Mouse (Mus musculus): ENCODE measurements around the gene Krt83. TPM values are rescaled to one million over a fixed set of nuclear protein-coding genes. Genes with fewer than 3 reads are reported as not detected.

Gene Krt83
- total RNA-seq, 2 experiments from 2014 or later = not detected

GRCm38 (mm10) chr15:101479007-101479665, 12.2 kb downstream of the Krt83 start:
- peak; percentile 29 for DNase-seq (ENCODE audit: low spot score)

- no peak for DNase-seq (ENCODE audit: low spot score)
Observed at GRCm38 (mm10) chr15:101472952-101473528, 18.3 kb downstream of the Krt83 start, which contains the start of gene Krt86. Gene Krt86, plus strand, starts transcription at chr15:101473478.

GRCm38 (mm10) chr15:101469093-101469492, 22.2 kb downstream of the Krt83 start:
- DNase-seq (ENCODE audit: low spot score) = no peak

GRCm38 (mm10) chr15:101463651-101464050, 27.7 kb downstream of the Krt83 start, which contains the start of gene Krt81:
Gene Krt81, minus strand, starts transcription at chr15:101463751.
- no peak for DNase-seq (ENCODE audit: low spot score)

- no peak for DNase-seq (ENCODE audit: low spot score)
Observed at GRCm38 (mm10) chr15:101459283-101459682, 32.0 kb downstream of the Krt83 start.

GRCm38 (mm10) chr15:101458361-101458930, 32.9 kb downstream of the Krt83 start:
- DNase-seq (ENCODE audit: low spot score) = peak; percentile 22

- no peak for DNase-seq (ENCODE audit: low spot score)
Observed at GRCm38 (mm10) chr15:101455891-101456290, 35.4 kb downstream of the Krt83 start.

- no peak for DNase-seq (ENCODE audit: low spot score)
Observed at GRCm38 (mm10) chr15:101455292-101455691, 36.0 kb downstream of the Krt83 start.

GRCm38 (mm10) chr15:101454774-101455173, 36.5 kb downstream of the Krt83 start:
- DNase-seq (ENCODE audit: low spot score) = no peak

- peak; percentile 75 for DNase-seq (ENCODE audit: low spot score)
Observed at GRCm38 (mm10) chr15:101453093-101453736, 38.1 kb downstream of the Krt83 start.

GRCm38 (mm10) chr15:101447444-101447843, 43.9 kb downstream of the Krt83 start, which contains the start of gene Krt88:
Gene Krt88, plus strand, starts transcription at chr15:101447744.
- DNase-seq (ENCODE audit: low spot score) = no peak

- DNase-seq (ENCODE audit: low spot score) = peak; percentile 6
Observed at GRCm38 (mm10) chr15:101446572-101446971, 44.7 kb downstream of the Krt83 start.

- no peak for DNase-seq (ENCODE audit: low spot score)
Observed at GRCm38 (mm10) chr15:101440837-101441236, 50.5 kb downstream of the Krt83 start.

- DNase-seq (ENCODE audit: low spot score) = no peak
Observed at GRCm38 (mm10) chr15:101438555-101438954, 52.8 kb downstream of the Krt83 start, which contains the start of gene Krt87. Gene Krt87, minus strand, starts transcription at chr15:101438804.

GRCm38 (mm10) chr15:101436611-101437010, 54.7 kb downstream of the Krt83 start:
- no peak for DNase-seq (ENCODE audit: low spot score)

Other genes starting within 250 kb of the Krt83 start
- 100 to 1,000 TPM; 206 to 234 TPM for gene Nr4a1, start 237.2 kb downstream of the Krt83 start, total RNA-seq (2021)
- 10 to 100 TPM; 25.0 to 31.3 TPM for gene Atg101, start 207.2 kb downstream of the Krt83 start, total RNA-seq (2021)
- under 1 TPM; 0.26 to 0.27 TPM for gene 6030408B16Rik, start 198.3 kb downstream of the Krt83 start, total RNA-seq (2021)
- 1 to 10 TPM; 1.4 to 3.8 TPM for gene Krt80, start 121.3 kb downstream of the Krt83 start, total RNA-seq (2021)
- gene Krt7, start 80.5 kb downstream of the Krt83 start, total RNA-seq (2021) = under 1 TPM in 1 of 2 experiments, not detected in 1; 0.14 TPM
- not detected for gene Krt87, start 52.7 kb downstream of the Krt83 start, total RNA-seq (2021)
- gene Krt88, start 43.8 kb downstream of the Krt83 start, total RNA-seq (2021) = not detected
- not detected for gene Krt81, start 27.8 kb downstream of the Krt83 start, total RNA-seq (2021)
- gene Krt86, start 18.0 kb downstream of the Krt83 start, total RNA-seq (2021) = not detected
- not detected for gene Gm49425, start 25.7 kb upstream of the Krt83 start, total RNA-seq (2021)
- gene Krt84, start 41.3 kb upstream of the Krt83 start, total RNA-seq (2021) = not detected
- not detected for gene Krt82, start 59.2 kb upstream of the Krt83 start, total RNA-seq (2021)
- gene Krt90, start 71.4 kb upstream of the Krt83 start, total RNA-seq (2021) = not detected
- not detected for gene Krt75, start 82.4 kb upstream of the Krt83 start, total RNA-seq (2021)
- not detected for gene Gm5414, start 136.7 kb upstream of the Krt83 start, total RNA-seq (2021)
- not detected for gene Gm5478, start 155.9 kb upstream of the Krt83 start, total RNA-seq (2021)
- gene Krt6b, start 188.8 kb upstream of the Krt83 start, total RNA-seq (2021) = not detected
- gene Krt6a, start 202.8 kb upstream of the Krt83 start, total RNA-seq (2021) = not detected
- under 1 TPM in 1 of 2 experiments, not detected in 1; 0.09 TPM for gene Krt5, start 221.4 kb upstream of the Krt83 start, total RNA-seq (2021)

Data from gastrocnemius, adult 18-20 months (tissue).